24 mouse cellular contexts compared by ENCODE assay signal in the genomic region with DNA sequence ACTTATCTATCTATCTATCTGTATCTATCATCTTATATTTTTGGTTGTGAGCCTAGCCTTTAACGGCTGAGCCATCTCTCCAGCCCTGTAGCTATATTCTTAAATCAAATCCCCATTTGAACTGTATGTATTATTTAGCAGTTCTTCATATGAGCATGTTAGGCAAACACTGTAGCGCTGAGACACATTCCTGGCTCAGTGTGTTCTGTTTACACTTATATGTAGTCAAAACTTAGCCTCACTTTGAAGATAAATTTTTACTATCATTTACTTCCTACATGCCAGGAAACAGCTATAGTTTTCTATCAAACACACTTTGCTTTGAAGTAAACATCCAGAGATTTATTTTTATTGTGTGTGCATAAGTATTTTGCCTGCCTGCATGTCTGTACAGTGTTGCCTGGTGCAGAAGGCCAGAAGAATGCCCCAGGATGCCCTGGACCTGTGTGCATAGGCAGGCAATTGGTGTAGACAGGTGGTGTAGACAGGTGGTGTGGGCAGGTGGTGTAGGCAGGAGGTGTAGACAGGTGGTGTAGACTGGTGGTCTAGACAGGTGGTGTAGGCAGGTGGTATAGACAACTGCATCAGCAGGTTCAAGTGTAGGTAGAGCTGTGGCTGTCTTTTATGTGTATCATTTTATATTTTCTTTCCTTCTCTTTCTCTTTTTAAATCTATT. TPM values are rescaled to one million over a fixed set of nuclear protein-coding genes. Genes with fewer than 3 reads are reported as not detected.
A peak's percentile ranks its signal among the peaks of the same experiment; 100 is the strongest.
DNase-seq lines count a peak whose midpoint lies in the region; ATAC-seq and TF ChIP-seq lines count a peak whose summit lies in the region.
"Had no signal": no experiment of that assay in that cellular context is flagged by ENCODE, and none has a peak within 500 bp of the region (broad histone marks: within the 10 kb centered on the region; RNA-seq: fewer than 3 reads in every experiment).

No protein-coding gene starts in this region.

- DNase-seq in cerebellum, adult 11-12 months, result peak; percentile 40
- no peak for DNase-seq in cerebellum, postnatal 4 days (ENCODE audit: low spot score in 2 of 2)
- DNase-seq in lung, embryonic 14.5 days, result peak; percentile 71
- DNase-seq in lung, postnatal 14 days, result no peak
- peak; percentile 59 for DNase-seq in brain, adult 2 months (ENCODE audit: low read depth, low spot score)
- peak; percentile 47 to 66 for DNase-seq in cerebellum, postnatal 25 days
- DNase-seq: embryo, embryonic 11 days; gastrocnemius, postnatal 14 days; kidney, adult 2 months; kidney, postnatal 14 days; left cerebral cortex, postnatal 4 days; liver; midbrain, embryonic 14.5 days; spleen, adult 18-20 months; thymus, adult 2 months had no signal

- no peaks in the 10 kb centered on the region for H3K9me3 ChIP-seq in lung, embryonic 14.5 days (ENCODE audit: low read depth, low read length)
- no peaks in the 10 kb centered on the region for H3K9me3 ChIP-seq in kidney, embryonic 16.5 days (ENCODE audit: low read length)
- H3K9me3 ChIP-seq: forebrain, embryonic 12.5 days; hindbrain, embryonic 10.5 days; neural tube, embryonic 15.5 days had no signal

- no peaks in the 10 kb centered on the region for H3K27me3 ChIP-seq in lung, embryonic 14.5 days (ENCODE audit: insufficient read depth, low read length)
- H3K27me3 ChIP-seq in kidney, embryonic 16.5 days (ENCODE audit: insufficient read depth, low read length), result no peaks in the 10 kb centered on the region
- H3K27me3 ChIP-seq: forebrain, embryonic 12.5 days; neural tube, embryonic 15.5 days had no signal

- no peak for TF ChIP-seq CTCF in lung, embryonic 14.5 days (IDR thresholded peaks at IDR 0.05; ENCODE audit: low read depth)

- H3K4me1 ChIP-seq in lung, embryonic 14.5 days (ENCODE audit: insufficient read depth), result no peaks in the 10 kb centered on the region
- no peaks in the 10 kb centered on the region for H3K4me1 ChIP-seq in kidney, embryonic 16.5 days (ENCODE audit: insufficient read depth, low read length)
- H3K4me1 ChIP-seq: forebrain, embryonic 12.5 days; hindbrain, embryonic 10.5 days; neural tube, embryonic 15.5 days had no signal

- H3K4me2 ChIP-seq in lung, embryonic 14.5 days, result no peak overlapping the region
- H3K4me2 ChIP-seq in kidney, embryonic 16.5 days (replicated peaks; ENCODE audit: low read depth, low read length), result no peak overlapping the region
- H3K4me2 ChIP-seq: forebrain, embryonic 12.5 days; neural tube, embryonic 15.5 days had no signal

- peak; percentile 79; the same call in 1 of the 2 replicates for ATAC-seq in lung, embryonic 14.5 days (ENCODE audit: insufficient read depth)
- no peak for ATAC-seq in kidney, embryonic 16.5 days (ENCODE audit: low FRiP score, low TSS enrichment)
- no peak for ATAC-seq in activated CD4-positive, CD25-positive, alpha-beta regulatory T cell, adult 4 months
- ATAC-seq: CD4-positive, CD25-positive, alpha-beta regulatory T cell, adult 4 months; hindbrain, postnatal 0 days had no signal

- no peaks in the 10 kb centered on the region for H3K36me3 ChIP-seq in lung, embryonic 14.5 days (ENCODE audit: insufficient read depth)
- no peaks in the 10 kb centered on the region for H3K36me3 ChIP-seq in kidney, embryonic 16.5 days (ENCODE audit: insufficient read depth, low read length)
- H3K36me3 ChIP-seq: forebrain, embryonic 12.5 days; G1E; hindbrain, embryonic 10.5 days; neural tube, embryonic 15.5 days had no signal

- WGBS in lung, embryonic 14.5 days, result 32% methylated on average over 2 of the region's 2 CpGs
- WGBS in kidney, embryonic 16.5 days, result 74% methylated on average over 2 of the region's 2 CpGs

- H3K4me3 ChIP-seq in lung, embryonic 14.5 days (ENCODE audit: low read depth, low read length), result no peak overlapping the region
- H3K4me3 ChIP-seq in kidney, embryonic 16.5 days (ENCODE audit: low read length), result no peak overlapping the region
- H3K4me3 ChIP-seq: forebrain, embryonic 12.5 days; hindbrain, embryonic 10.5 days; layer of hippocampus, adult 2 months; neural tube, embryonic 15.5 days had no signal

- H3K9ac ChIP-seq in lung, embryonic 14.5 days, result no peak overlapping the region
- no peak overlapping the region for H3K9ac ChIP-seq in kidney, embryonic 16.5 days (replicated peaks; ENCODE audit: low read length)
- H3K9ac ChIP-seq: forebrain, embryonic 12.5 days; neural tube, embryonic 15.5 days had no signal

- H3K27ac ChIP-seq in lung, embryonic 14.5 days (ENCODE audit: low read depth), result no peak overlapping the region
- H3K27ac ChIP-seq in kidney, embryonic 16.5 days (ENCODE audit: low read length), result no peak overlapping the region
- H3K27ac ChIP-seq: forebrain, embryonic 12.5 days; hindbrain, embryonic 10.5 days; hindbrain, postnatal 0 days; layer of hippocampus, adult 2 months; neural tube, embryonic 15.5 days had no signal

RNA-seq across cellular contexts. Expression of gene Nfe2l2, which starts 45.7 kb away (rescaled TPM):
- polyA plus RNA-seq in lung, embryonic 14.5 days (2014; fragmentation: Nextera tagmentation; extraction: Ambion mirVana), result 73.9 and 84.5 TPM in 2 replicates
- 87.7 and 90.7 TPM in 2 replicates for polyA plus RNA-seq in kidney, embryonic 16.5 days (2015; fragmentation: Nextera tagmentation; extraction: Ambion mirVana)
- polyA plus RNA-seq in activated CD4-positive, CD25-positive, alpha-beta regulatory T cell, adult 4 months (2017; shearing (Covaris generic)), result 10 to 100 TPM; 44.1 to 45.6 TPM

Comparison
In these comparisons a context has a peak if more than half of its experiments do, and no peak if none do; other contexts are left out.
1. DNase-seq: peak in cerebellum, adult 11-12 months (single experiment), lung, embryonic 14.5 days (single experiment), brain, adult 2 months (single experiment) and cerebellum, postnatal 25 days (2 of 2); none in cerebellum, postnatal 4 days (0 of 2) and lung, postnatal 14 days (single experiment).